Mouse (Mus musculus) bone marrow, adult 2 months (tissue): Measurements from ENCODE around the gene Cntrl.

Source experiments
- CTCF ChIP-seq: fragments of 200-500 bp; IDR thresholded peaks from 2 replicates; pipeline ENCODE4 v1.5.1; 2011; ENCODE audit warnings: low read length, control low read depth; ENCODE audit not compliant: control insufficient read depth, insufficient read depth
- POLR2A ChIP-seq: fragments of 200-500 bp; IDR thresholded peaks from 2 replicates; pipeline ENCODE4 v1.6.1; 2011; ENCODE audit warnings: low read depth, mild to moderate bottlenecking, control low read depth, low read length, borderline replicate concordance; ENCODE audit not compliant: control insufficient read depth

DNA sequence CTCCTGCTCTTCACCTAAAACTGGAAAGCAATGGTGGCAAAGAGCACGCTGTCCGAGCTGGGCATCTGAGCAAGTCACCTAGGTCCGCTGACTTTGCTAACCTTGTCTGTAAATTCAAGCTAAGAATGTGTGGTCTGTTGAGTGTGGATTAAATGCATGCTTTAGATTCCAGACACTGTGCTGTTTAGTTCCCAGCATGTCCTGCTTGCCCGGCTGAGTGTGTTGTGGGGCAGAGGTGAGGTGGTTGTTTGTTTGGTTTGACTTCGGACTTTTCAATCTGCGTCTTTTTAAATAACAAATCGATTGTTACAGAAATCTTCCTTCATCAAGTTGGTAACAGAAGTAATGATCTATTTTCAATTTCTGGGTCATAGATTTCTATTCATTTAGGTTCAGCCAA is 48.5 kb downstream of the Cntrl start:
- no peak for TF ChIP-seq CTCF
- TF ChIP-seq POLR2A = no peak
